10 mouse cellular contexts compared by ENCODE assay signal in the genomic region with DNA sequence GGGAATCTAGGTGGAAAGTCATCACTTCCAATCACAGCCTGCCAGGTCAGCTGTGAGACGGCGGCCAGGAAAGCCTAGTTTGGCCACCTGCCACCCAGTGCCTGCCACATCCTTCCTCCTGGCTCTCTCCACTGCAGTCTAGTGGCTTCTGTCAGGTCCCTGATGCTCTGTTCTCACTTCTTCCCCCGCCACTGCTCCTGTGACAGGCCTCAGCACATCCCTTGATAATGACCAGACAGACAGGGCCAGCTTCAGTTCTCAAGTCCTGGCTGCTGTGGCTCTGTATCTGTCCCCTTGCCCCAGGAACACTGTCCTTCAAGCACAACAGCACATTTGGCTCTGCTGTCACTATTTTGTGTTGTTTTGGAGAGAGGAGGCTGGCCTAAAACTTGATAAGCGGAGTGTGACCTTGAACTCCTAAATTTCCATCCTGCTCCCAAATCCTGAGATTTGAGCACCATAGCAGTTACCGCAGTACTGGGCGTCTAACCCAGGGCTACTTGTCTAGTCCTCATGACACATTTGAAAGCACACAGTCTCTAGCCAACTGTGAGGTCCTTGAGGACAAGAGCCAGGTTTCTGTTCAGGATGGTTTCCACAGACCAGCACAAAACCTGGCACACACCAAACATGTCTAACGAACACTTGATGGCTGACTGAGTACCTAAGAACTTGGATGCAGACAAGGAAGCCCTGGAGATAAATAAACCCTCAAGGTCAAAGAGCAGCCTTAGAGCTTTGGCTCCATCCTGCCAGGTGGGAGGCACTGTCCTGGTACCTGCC.
DNase-seq lines count a peak whose midpoint lies in the region; ATAC-seq and TF ChIP-seq lines count a peak whose summit lies in the region.
"Had no signal": no experiment of that assay in that cellular context is flagged by ENCODE, and none has a peak within 500 bp of the region (broad histone marks: within the 10 kb centered on the region; RNA-seq: fewer than 3 reads in every experiment).

No protein-coding gene starts in this region.

- DNase-seq in lung, adult 18-20 months, result peak; percentile 60 to 64
- no peak for DNase-seq in lung, adult 2 months
- peak; percentile 66 for DNase-seq in gastrocnemius, postnatal 14 days
- peak; percentile 79 for DNase-seq in kidney, postnatal 10 days
- DNase-seq in forebrain, postnatal 0 days, result no peak
- DNase-seq in thymus, postnatal 10 days (ENCODE audit: low spot score in 2 of 2), result no peak
- DNase-seq in urinary bladder, postnatal 36 days (ENCODE audit: low spot score in 2 of 2), result no peak

- H3K36me3 ChIP-seq in forebrain, postnatal 0 days (ENCODE audit: insufficient read depth), result peaks cover 28% of the 10 kb centered on the region

- TF ChIP-seq POLR2A in lung, adult 2 months (IDR thresholded peaks at IDR 0.05; ENCODE audit: borderline replicate concordance, extremely low read depth, low read depth, low read length), result no peak

- peak overlapping the region; percentile 66 for H3K27ac ChIP-seq in brown adipose tissue, adult 24 weeks (replicated peaks; ENCODE audit: low read depth, low read length)
- H3K27ac ChIP-seq in forebrain, postnatal 0 days (ENCODE audit: low read depth, low read length), result no peak overlapping the region
- H3K27ac ChIP-seq: hindbrain, embryonic 15.5 days; midbrain, embryonic 12.5 days had no signal

- no peak for TF ChIP-seq CTCF in lung, adult 2 months (IDR thresholded peaks at IDR 0.05; ENCODE audit: insufficient read depth, low read length)
- TF ChIP-seq CTCF in forebrain, postnatal 0 days (IDR thresholded peaks at IDR 0.05; ENCODE audit: low read depth), result no peak

- intact Hi-C loops in gastrocnemius, postnatal 14 days (cut with DNase I; ENCODE audit: low total_unique reads), result no loop called here

- WGBS in lung, adult 2 months, result 41% methylated on average over 7 of the region's 7 CpGs
- WGBS in forebrain, postnatal 0 days, result 68% methylated on average over 7 of the region's 7 CpGs

- H3K4me2 ChIP-seq in forebrain, postnatal 0 days (ENCODE audit: low read depth), result no peak overlapping the region
- H3K4me2 ChIP-seq: hindbrain, embryonic 15.5 days; midbrain, embryonic 12.5 days had no signal

- H3K9me3 ChIP-seq in forebrain, postnatal 0 days (ENCODE audit: low read length), result no peaks in the 10 kb centered on the region
- H3K9me3 ChIP-seq: hindbrain, embryonic 15.5 days; midbrain, embryonic 12.5 days had no signal

- H3K27me3 ChIP-seq in forebrain, postnatal 0 days (ENCODE audit: insufficient read depth, low read length), result no peaks in the 10 kb centered on the region
- H3K27me3 ChIP-seq: hindbrain, embryonic 15.5 days; midbrain, embryonic 12.5 days had no signal

- peaks cover 28% of the 10 kb centered on the region for H3K4me1 ChIP-seq in lung, adult 2 months (ENCODE audit: control insufficient read depth, insufficient read depth, low read length)
- peaks cover 32% of the 10 kb centered on the region for H3K4me1 ChIP-seq in brown adipose tissue, adult 24 weeks (ENCODE audit: control insufficient read depth, insufficient read depth, insufficient read length, low read length)
- no peaks in the 10 kb centered on the region for H3K4me1 ChIP-seq in forebrain, postnatal 0 days (ENCODE audit: insufficient read depth)

- H3K4me3 ChIP-seq in lung, adult 2 months (replicated peaks; ENCODE audit: extremely low read depth, low read depth, low read length), result no peak overlapping the region
- H3K4me3 ChIP-seq in brown adipose tissue, adult 24 weeks (ENCODE audit: insufficient read depth, low read depth, low read length), result no peak overlapping the region
- H3K4me3 ChIP-seq in forebrain, postnatal 0 days (ENCODE audit: low read depth, low read length), result no peak overlapping the region
- H3K4me3 ChIP-seq: hindbrain, embryonic 15.5 days; midbrain, embryonic 12.5 days had no signal

- H3K9ac ChIP-seq in forebrain, postnatal 0 days, result no peak overlapping the region
- H3K9ac ChIP-seq: hindbrain, embryonic 15.5 days; midbrain, embryonic 12.5 days had no signal

- no peak for ATAC-seq in forebrain, postnatal 0 days

Comparison
In these comparisons a context has a peak if more than half of its experiments do, and no peak if none do; other contexts are left out.
1. DNase-seq: peak in lung, adult 18-20 months (2 of 2), gastrocnemius, postnatal 14 days (single experiment) and kidney, postnatal 10 days (single experiment); none in lung, adult 2 months (single experiment), forebrain, postnatal 0 days (single experiment), thymus, postnatal 10 days (0 of 2) and urinary bladder, postnatal 36 days (0 of 2).